Mouse (Mus musculus) Patski (cell line): ENCODE measurements around the gene Sel1l3. TPM values are rescaled to one million over a fixed set of nuclear protein-coding genes. Genes with fewer than 3 reads are reported as not detected.

Experiments used
- ATAC-seq: fragments of 100-300 bp; one replicate; pipeline ENCODE4 v1.8.0; 2021
- CTCF ChIA-PET: fragments of 350-600 bp; sonication (Branson Sonifier 250); formaldehyde crosslinking; loops from one replicate; lab custom pipeline; 2022; ENCODE audit warnings: inconsistent platforms; lab: Charles Lee
- POLR2A ChIA-PET: fragments of 350-600 bp; sonication (Branson Sonifier 250); formaldehyde crosslinking; loops from one replicate; lab custom pipeline; 2022; ENCODE audit warnings: antibody characterized with exemption, inconsistent platforms; lab: Charles Lee
- DNase-seq: peaks from one replicate; pipeline ENCODE4 v3.0.0-alpha.2; 2011; ENCODE audit warnings: low read depth, low spot score
- H3K27me3 ChIP-seq: fragments of 371-371 bp; one replicate; pipeline ENCODE4 v1.5.1; 2021
- CTCF ChIP-seq: fragments of 100-300 bp; IDR thresholded peaks from one replicate; pipeline ENCODE4 v1.5.1; 2021
- in situ Hi-C: fragments of 300-500 bp; cut with MboI; formaldehyde crosslinking; loops from 3 replicates; pipeline ENCODE4 v1.11.1; 2018; ENCODE audit warnings: low pct_unique_long_range_greater_than_20kb, mixed read lengths
- polyA plus RNA-seq: library from polyadenylated mRNA; unstranded; gene quantifications from one replicate; pipeline ENCODE4 v1.2.3, GENCODE M21; 2021

The Sel1l3 gene
- polyA plus RNA-seq = 8.1 TPM

- POLR2A ChIA-PET = no interaction called here
- ATAC-seq (no peak), DNase-seq (no peak)
- in situ Hi-C loops = no loop called here
- CTCF ChIA-PET = interaction anchor here (1.1 kb wide), 1 partner anchor 9 kb away, joined by 3 read pairs; no protein-coding TSS in a partner anchor
- no peak for TF ChIP-seq CTCF
- H3K27me3 ChIP-seq = peaks cover 24% of the 10 kb centered on the region
These were observed at the start of gene Sel1l3 for GRCm38 (mm10) chr5:53213711-53214352. Gene Sel1l3, minus strand, starts transcription at chr5:53213927.

- no peak for TF ChIP-seq CTCF
- ATAC-seq = no peak
- ChIA-PET CTCF (no interaction called here), POLR2A (no interaction called here)
- H3K27me3 ChIP-seq = no peaks in the 10 kb centered on the region
- in situ Hi-C loops = no loop called here
- DNase-seq = no peak
These were observed 48.3 kb upstream of the Sel1l3 start for GRCm38 (mm10) chr5:53261999-53262398.

- ChIA-PET POLR2A (interaction anchor here (0.6 kb wide), 1 partner anchor 407 kb away, joined by 4 read pairs; no protein-coding TSS in a partner anchor), CTCF (interaction anchor here (1.0 to 1.8 kb wide), 2 partner anchors 8 to 11 kb away, joined by 3 to 6 read pairs; no protein-coding TSS in a partner anchor)
- DNase-seq = no peak
- ATAC-seq = no peak
- TF ChIP-seq CTCF = no peak
- in situ Hi-C loops = no loop called here
- no peaks in the 10 kb centered on the region for H3K27me3 ChIP-seq
These were observed 46.2 kb upstream of the Sel1l3 start for GRCm38 (mm10) chr5:53259894-53260293.

- no peaks in the 10 kb centered on the region for H3K27me3 ChIP-seq
- CTCF ChIA-PET = interaction anchor here (1.5 to 1.8 kb wide), 3 partner anchors 10 to 22 kb away, joined by 3 to 6 read pairs (median 4); no protein-coding TSS in a partner anchor
- no peak for ATAC-seq
- POLR2A ChIA-PET = no interaction called here
- in situ Hi-C loops = no loop called here
- DNase-seq = no peak
- no peak for TF ChIP-seq CTCF
These were observed 44.5 kb upstream of the Sel1l3 start for GRCm38 (mm10) chr5:53258038-53258786.

- in situ Hi-C loops = no loop called here
- peaks cover 10% of the 10 kb centered on the region for H3K27me3 ChIP-seq
- CTCF ChIA-PET = interaction anchor here (2.2 kb wide), 1 partner anchor 12 kb away, joined by 7 read pairs; no protein-coding TSS in a partner anchor
- DNase-seq (no peak), ATAC-seq (no peak)
- TF ChIP-seq CTCF = no peak
- POLR2A ChIA-PET = interaction anchor here (1.0 kb wide), 1 partner anchor 10 kb away, joined by 3 read pairs; no protein-coding TSS in a partner anchor
These were observed 41.1 kb upstream of the Sel1l3 start for GRCm38 (mm10) chr5:53254821-53255220.

GRCm38 (mm10) chr5:53254154-53254553, 40.4 kb upstream of the Sel1l3 start:
- ChIA-PET CTCF (interaction anchor here (1.1 to 2.2 kb wide), 3 partner anchors 9 to 24 kb away, joined by 3 to 7 read pairs (median 3); no protein-coding TSS in a partner anchor), POLR2A (interaction anchor here (0.9 kb wide), 1 partner anchor 14 kb away, joined by 3 read pairs; no protein-coding TSS in a partner anchor)
- DNase-seq (no peak), ATAC-seq (no peak)
- no peak for TF ChIP-seq CTCF
- in situ Hi-C loops = no loop called here
- peaks cover 10% of the 10 kb centered on the region for H3K27me3 ChIP-seq

GRCm38 (mm10) chr5:53249431-53250061, 35.8 kb upstream of the Sel1l3 start:
- TF ChIP-seq CTCF = no peak
- ChIA-PET CTCF (interaction anchor here (0.9 kb wide), 1 partner anchor 10 kb away, joined by 3 read pairs; no protein-coding TSS in a partner anchor), POLR2A (no interaction called here)
- in situ Hi-C loops = no loop called here
- ATAC-seq (no peak), DNase-seq (no peak)
- H3K27me3 ChIP-seq = peaks cover 10% of the 10 kb centered on the region

- ChIA-PET POLR2A (interaction anchor here (0.7 kb wide), 1 partner anchor 18 kb away, joined by 3 read pairs; no protein-coding TSS in a partner anchor), CTCF (interaction anchor here (0.9 kb wide), 1 partner anchor 11 kb away, joined by 3 read pairs; no protein-coding TSS in a partner anchor)
- no peak for TF ChIP-seq CTCF
- no peak for DNase-seq
- H3K27me3 ChIP-seq = peaks cover 10% of the 10 kb centered on the region
- ATAC-seq = no peak
- in situ Hi-C loops = no loop called here
These were observed 34.8 kb upstream of the Sel1l3 start for GRCm38 (mm10) chr5:53248499-53248898.

GRCm38 (mm10) chr5:53243933-53244332, 30.2 kb upstream of the Sel1l3 start:
- H3K27me3 ChIP-seq = no peaks in the 10 kb centered on the region
- no peak for DNase-seq
- CTCF ChIA-PET = no interaction called here
- no peak for TF ChIP-seq CTCF
- in situ Hi-C loops = no loop called here
- no peak for ATAC-seq
- POLR2A ChIA-PET = no interaction called here

GRCm38 (mm10) chr5:53242865-53243499, 29.3 kb upstream of the Sel1l3 start:
- ChIA-PET POLR2A (no interaction called here), CTCF (interaction anchor here (1.0 to 2.3 kb wide), 2 partner anchors 12 kb away, joined by 3 to 7 read pairs; no protein-coding TSS in a partner anchor)
- no peak for ATAC-seq
- TF ChIP-seq CTCF = no peak
- DNase-seq = no peak
- H3K27me3 ChIP-seq = no peaks in the 10 kb centered on the region
- in situ Hi-C loops = no loop called here
